Mouse (Mus musculus) ES-Bruce4 (cell line): ENCODE results near the gene Tmem168. TPM values are rescaled to one million over a fixed set of nuclear protein-coding genes. Genes with fewer than 3 reads are reported as not detected.

ENCODE experiments used
- H3K27ac ChIP-seq: 2 replicates; pipeline ENCODE4 v1.5.1; 2012; ENCODE audit warnings: low read length, inconsistent platforms; ENCODE audit not compliant: insufficient read depth
- H3K27me3 ChIP-seq: 2 replicates; pipeline ENCODE4 v1.6.1; 2012; ENCODE audit warnings: mild to moderate bottlenecking, low read length, inconsistent platforms; ENCODE audit not compliant: control insufficient read depth, poor library complexity, insufficient read depth, severe bottlenecking
- H3K36me3 ChIP-seq: 2 replicates; pipeline ENCODE4 v1.6.1; 2012; ENCODE audit warnings: inconsistent platforms, mild to moderate bottlenecking, low read length, moderate library complexity; ENCODE audit not compliant: control insufficient read depth, poor library complexity, insufficient read depth, severe bottlenecking
- H3K4me1 ChIP-seq: one replicate; pipeline ENCODE4 v1.8.1; 2011; ENCODE audit warnings: low read length; ENCODE audit not compliant: control insufficient read depth, insufficient read depth
- H3K4me3 ChIP-seq: 2 replicates; pipeline ENCODE4 v1.5.1; 2011; ENCODE audit warnings: low read depth, mild to moderate bottlenecking, low read length
- H3K9ac ChIP-seq: 2 replicates; pipeline ENCODE4 v1.6.1; 2012; ENCODE audit warnings: low read depth, mild to moderate bottlenecking, inconsistent platforms; ENCODE audit not compliant: poor library complexity, severe bottlenecking
- H3K9me3 ChIP-seq: replicated peaks from 2 replicates; pipeline ENCODE4 v1.6.1; 2012; ENCODE audit warnings: mild to moderate bottlenecking, low read length, inconsistent platforms; ENCODE audit not compliant: control insufficient read depth, poor library complexity, insufficient read depth, severe bottlenecking
- CTCF ChIP-seq: IDR thresholded peaks from one replicate; pipeline ENCODE4 v1.8.1; 2011; ENCODE audit warnings: low read depth, low read length
- EP300 ChIP-seq: IDR thresholded peaks from 2 replicates; pipeline ENCODE4 v1.6.1; 2011; ENCODE audit warnings: low read depth, low read length; ENCODE audit not compliant: insufficient read depth
- POLR2A ChIP-seq: IDR thresholded peaks from one replicate; pipeline ENCODE4 v1.8.1; 2011; ENCODE audit warnings: low read length; ENCODE audit not compliant: insufficient read depth
- polyA plus RNA-seq: library from polyadenylated mRNA; stranded (reverse); fragments of >200 nt; gene quantifications from 2 replicates; pipeline ENCODE4 v1.2.4, GENCODE M21; 2011; ENCODE audit warnings: low read depth; ENCODE audit not compliant: missing spikeins, insufficient read depth, insufficient read length

Tmem168 gene
- 28.3 and 29.9 TPM in 2 replicates for polyA plus RNA-seq

GRCm38 (mm10) chr6:13607621-13608493, at the start of gene Tmem168:
Gene Tmem168 (minus strand): TSS chr6:13608100.
- peaks cover 3% of the 10 kb centered on the region; the same call in 1 of the 2 replicates for H3K36me3 ChIP-seq
- TF ChIP-seq POLR2A (peak; percentile 30), CTCF (no peak), EP300 (peak; percentile 54; the same call in 1 of the 2 replicates)
- H3K9me3 ChIP-seq, result no peaks in the 10 kb centered on the region
- peak within 1 kb of the TSS; percentile 89 for H3K4me3 ChIP-seq
- no peaks in the 10 kb centered on the region for H3K4me1 ChIP-seq
- no peak within 1 kb of the TSS; the same call in 1 of the 2 replicates for H3K27ac ChIP-seq
- H3K27me3 ChIP-seq, result no peaks in the 10 kb centered on the region
- peak within 1 kb of the TSS; percentile 78 for H3K9ac ChIP-seq

- Histone ChIP-seq H3K36me3 (no peaks in the 10 kb centered on the region), H3K9me3 (no peaks in the 10 kb centered on the region), H3K4me3 (no peak overlapping the region), H3K4me1 (no peaks in the 10 kb centered on the region), H3K27ac (no peak overlapping the region), H3K27me3 (no peaks in the 10 kb centered on the region), H3K9ac (no peak overlapping the region)
- TF ChIP-seq POLR2A, result no peak
- no peak for TF ChIP-seq EP300
- TF ChIP-seq CTCF, result no peak
These were observed 46.2 kb upstream of the Tmem168 start for GRCm38 (mm10) chr6:13654081-13654480.

- H3K4me1 ChIP-seq, result no peaks in the 10 kb centered on the region
- no peak for TF ChIP-seq EP300
- TF ChIP-seq CTCF, result no peak
- no peak for TF ChIP-seq POLR2A
- H3K36me3 ChIP-seq, result no peaks in the 10 kb centered on the region
- H3K9me3 ChIP-seq, result no peaks in the 10 kb centered on the region
- no peak overlapping the region for H3K4me3 ChIP-seq
- H3K9ac ChIP-seq, result no peak overlapping the region
- no peaks in the 10 kb centered on the region for H3K27me3 ChIP-seq
- H3K27ac ChIP-seq, result no peak overlapping the region
These were observed 44.4 kb upstream of the Tmem168 start for GRCm38 (mm10) chr6:13652284-13652683.

GRCm38 (mm10) chr6:13650854-13651253, 43.0 kb upstream of the Tmem168 start:
- H3K9me3 ChIP-seq, result no peaks in the 10 kb centered on the region
- TF ChIP-seq POLR2A, result no peak
- TF ChIP-seq EP300, result no peak
- TF ChIP-seq CTCF, result no peak
- H3K36me3 ChIP-seq, result no peaks in the 10 kb centered on the region
- H3K4me3 ChIP-seq, result no peak overlapping the region
- H3K27me3 ChIP-seq, result no peaks in the 10 kb centered on the region
- H3K9ac ChIP-seq, result no peak overlapping the region
- no peaks in the 10 kb centered on the region for H3K4me1 ChIP-seq
- H3K27ac ChIP-seq, result no peak overlapping the region

GRCm38 (mm10) chr6:13648305-13648704, 40.4 kb upstream of the Tmem168 start:
- H3K36me3 ChIP-seq, result no peaks in the 10 kb centered on the region
- H3K27ac ChIP-seq, result no peak overlapping the region
- no peak for TF ChIP-seq EP300
- H3K4me1 ChIP-seq, result no peaks in the 10 kb centered on the region
- no peaks in the 10 kb centered on the region for H3K9me3 ChIP-seq
- no peak overlapping the region for H3K9ac ChIP-seq
- no peaks in the 10 kb centered on the region for H3K27me3 ChIP-seq
- no peak overlapping the region for H3K4me3 ChIP-seq

- no peaks in the 10 kb centered on the region; the same call in 1 of the 2 replicates for H3K36me3 ChIP-seq
- H3K4me3 ChIP-seq, result no peak overlapping the region
- no peaks in the 10 kb centered on the region for H3K4me1 ChIP-seq
- no peaks in the 10 kb centered on the region for H3K9me3 ChIP-seq
- H3K27ac ChIP-seq, result no peak overlapping the region
- no peaks in the 10 kb centered on the region for H3K27me3 ChIP-seq
- no peak overlapping the region for H3K9ac ChIP-seq
- TF ChIP-seq EP300, result no peak
- no peak for TF ChIP-seq CTCF
- TF ChIP-seq POLR2A, result no peak
These were observed 28.7 kb upstream of the Tmem168 start for GRCm38 (mm10) chr6:13636582-13636989.
